Mouse (Mus musculus) lung, postnatal 10 days (tissue): ENCODE measurements around the gene Ephb4.

Experiments used
- DNase-seq: peaks from one replicate; pipeline ENCODE4 v3.0.0; 2021

Gene Ephb4

GRCm38 (mm10) chr5:137373371-137373950 lies 23.6 kb downstream of the Ephb4 start:
- DNase-seq: no peak

- DNase-seq: peak; percentile 9
Measured at GRCm38 (mm10) chr5:137374521-137375080, 24.7 kb downstream of the Ephb4 start.

GRCm38 (mm10) chr5:137375627-137376026 lies 25.7 kb downstream of the Ephb4 start:
- peak; percentile 67 for DNase-seq

- peak; percentile 79 for DNase-seq
Measured at GRCm38 (mm10) chr5:137376198-137376597, 26.3 kb downstream of the Ephb4 start.

GRCm38 (mm10) chr5:137376722-137377121 lies 26.8 kb downstream of the Ephb4 start:
- no peak for DNase-seq

- peak; percentile 42 for DNase-seq
Measured at GRCm38 (mm10) chr5:137377176-137377575, 27.3 kb downstream of the Ephb4 start.

GRCm38 (mm10) chr5:137377603-137378002 lies 27.7 kb downstream of the Ephb4 start:
- DNase-seq: no peak

- peak; percentile 81 for DNase-seq
Measured at GRCm38 (mm10) chr5:137381152-137381551, 31.2 kb downstream of the Ephb4 start.

GRCm38 (mm10) chr5:137383441-137383840 lies 33.5 kb downstream of the Ephb4 start:
- DNase-seq: no peak

GRCm38 (mm10) chr5:137386712-137387111 lies 36.8 kb downstream of the Ephb4 start:
- no peak for DNase-seq

GRCm38 (mm10) chr5:137391641-137392040 lies 41.7 kb downstream of the Ephb4 start:
- no peak for DNase-seq

GRCm38 (mm10) chr5:137394456-137394855 lies 44.5 kb downstream of the Ephb4 start:
- no peak for DNase-seq

- no peak for DNase-seq
Measured at GRCm38 (mm10) chr5:137404081-137404480, 54.2 kb downstream of the Ephb4 start.

GRCm38 (mm10) chr5:137409451-137409850 lies 59.5 kb downstream of the Ephb4 start:
- DNase-seq: no peak

GRCm38 (mm10) chr5:137410066-137410465 lies 60.2 kb downstream of the Ephb4 start:
- no peak for DNase-seq

- DNase-seq: no peak
Measured at GRCm38 (mm10) chr5:137410549-137410948, 60.6 kb downstream of the Ephb4 start.

- no peak for DNase-seq
Measured at GRCm38 (mm10) chr5:137411235-137411634, 61.3 kb downstream of the Ephb4 start.

GRCm38 (mm10) chr5:137414253-137414652 lies 64.3 kb downstream of the Ephb4 start:
- no peak for DNase-seq

- DNase-seq: peak; percentile 47
Measured at GRCm38 (mm10) chr5:137419105-137419504, 69.2 kb downstream of the Ephb4 start.

- no peak for DNase-seq
Measured at GRCm38 (mm10) chr5:137419841-137420240, 69.9 kb downstream of the Ephb4 start.

- no peak for DNase-seq
Measured at GRCm38 (mm10) chr5:137425648-137426047, 75.7 kb downstream of the Ephb4 start.
